Mouse (Mus musculus) cerebellum, adult 11-12 months (tissue): ENCODE measurements around the gene Aqp1.

Experiments used
- DNase-seq: peaks from one replicate; pipeline ENCODE4 v3.0.0; 2022

The Aqp1 gene

DNA sequence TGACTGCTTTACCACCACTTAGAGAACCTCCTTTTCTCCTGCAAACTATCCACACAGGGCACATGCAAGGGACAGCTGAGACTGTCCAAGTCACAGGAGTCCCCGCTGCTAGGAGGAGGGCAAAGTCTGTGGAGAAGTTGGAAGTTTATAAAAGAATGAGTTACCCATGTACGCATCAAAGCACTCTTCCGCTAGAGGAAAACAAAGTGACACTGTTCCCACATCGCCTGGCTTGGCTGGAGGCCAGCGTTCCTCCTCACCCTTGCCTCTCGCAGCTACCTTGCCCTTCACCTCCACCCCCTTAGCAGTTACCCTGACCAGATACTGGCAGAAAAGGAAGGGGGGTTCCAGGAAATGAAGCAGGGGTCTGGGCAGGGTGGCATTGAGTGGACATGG, 21.4 kb downstream of the Aqp1 start:
- no peak for DNase-seq

DNA sequence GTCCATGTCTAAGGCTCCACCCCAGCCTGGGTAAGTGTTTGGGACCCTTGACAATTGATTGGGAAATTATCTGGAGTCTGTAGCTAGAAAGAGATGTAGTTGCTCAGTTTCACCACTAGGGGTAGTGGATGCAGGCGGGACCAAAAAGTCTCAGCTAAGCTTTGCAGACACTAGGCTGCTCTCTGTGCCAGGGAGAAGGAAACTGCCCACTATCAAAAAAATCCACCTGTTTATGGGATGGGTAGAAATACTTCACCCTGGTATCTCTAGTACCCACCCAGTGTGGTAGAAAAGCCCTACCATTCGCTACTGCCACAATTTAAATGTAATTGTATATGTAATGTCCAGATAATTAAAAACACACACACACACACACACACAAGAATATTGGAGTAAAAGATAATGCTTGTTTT, 22.5 kb downstream of the Aqp1 start:
- no peak for DNase-seq

DNA sequence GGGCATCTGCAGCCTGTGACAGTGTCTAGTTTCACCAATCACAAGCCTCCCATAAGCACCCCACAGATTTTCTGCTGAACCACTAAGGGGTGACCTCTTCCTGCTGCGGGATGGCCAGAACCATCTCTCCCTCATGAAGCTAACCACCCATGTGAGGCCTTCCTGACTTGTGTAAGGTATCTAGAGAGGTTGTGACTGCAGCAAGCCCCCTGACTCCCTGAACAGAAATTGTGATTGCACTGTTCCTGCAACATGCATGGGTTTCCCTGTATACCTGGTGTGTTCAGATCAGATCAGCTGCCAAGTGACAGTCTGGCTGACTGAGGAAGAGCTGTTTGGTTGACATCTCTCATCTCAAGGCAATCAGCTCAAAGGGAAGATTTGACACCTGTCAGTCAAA, 26.4 kb downstream of the Aqp1 start:
- no peak for DNase-seq

DNA sequence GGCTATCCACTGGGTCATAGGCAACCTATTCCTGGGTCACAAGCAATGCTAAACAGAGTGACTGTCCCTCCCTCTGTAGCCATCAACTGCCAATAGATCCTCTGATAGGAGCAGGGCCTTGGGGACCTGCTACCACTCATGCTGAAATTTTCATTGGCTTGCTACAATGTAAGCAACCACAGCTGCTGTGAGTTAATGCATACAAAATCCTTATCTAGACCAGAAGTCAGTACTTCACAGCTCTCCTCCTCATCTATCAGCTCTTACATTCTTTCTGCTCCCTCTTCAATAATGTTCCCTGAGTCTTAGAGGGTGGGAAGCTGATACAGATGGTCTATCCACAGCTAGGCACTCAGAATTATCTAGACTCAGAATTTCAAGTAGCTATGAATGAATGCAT, 30.9 kb downstream of the Aqp1 start:
- DNase-seq: no peak

DNA sequence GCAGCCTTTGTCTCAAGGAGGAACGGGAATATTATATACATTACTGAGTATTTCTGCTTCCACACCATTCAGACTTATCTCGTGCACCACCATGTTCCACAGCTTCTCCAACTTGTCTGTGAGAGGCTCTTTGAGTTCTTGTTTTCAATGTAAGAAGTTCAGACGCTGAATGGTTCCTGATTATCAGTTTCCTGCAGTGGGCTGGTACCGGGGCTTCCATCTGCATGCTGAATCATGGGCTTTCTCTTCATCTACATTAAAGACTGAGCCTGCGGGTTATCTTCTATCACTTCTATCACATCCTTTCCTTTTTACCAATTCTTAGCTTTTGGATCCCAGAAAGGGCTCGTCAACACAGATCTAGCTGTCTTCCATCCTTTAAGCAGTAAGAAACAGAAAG, 34.6 kb downstream of the Aqp1 start:
- DNase-seq: no peak

DNA sequence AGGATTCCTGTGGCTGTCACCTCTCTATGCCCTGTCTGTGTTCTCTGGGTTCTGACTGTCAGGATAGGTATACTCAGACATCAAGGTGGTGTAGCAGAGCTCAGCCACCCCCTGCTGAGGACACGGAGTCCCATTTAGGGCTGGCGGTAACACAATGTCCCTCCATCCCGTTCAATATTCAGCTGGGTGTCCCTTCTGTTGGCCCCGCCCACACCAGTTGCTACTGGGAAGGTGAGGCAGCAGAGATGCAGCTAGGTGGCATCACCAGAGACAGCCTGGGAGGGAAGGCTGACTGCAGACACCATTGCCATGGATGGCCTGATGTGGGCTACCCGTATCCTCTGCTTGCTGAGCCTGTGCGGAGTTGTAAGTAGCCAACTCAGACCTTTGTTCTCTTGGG, 39.8 kb downstream of the Aqp1 start, which contains the start of gene Ghrhr:
Gene Ghrhr, plus strand, starts transcription at position 220 of the 400 bp plus-strand sequence.
- DNase-seq: no peak

DNA sequence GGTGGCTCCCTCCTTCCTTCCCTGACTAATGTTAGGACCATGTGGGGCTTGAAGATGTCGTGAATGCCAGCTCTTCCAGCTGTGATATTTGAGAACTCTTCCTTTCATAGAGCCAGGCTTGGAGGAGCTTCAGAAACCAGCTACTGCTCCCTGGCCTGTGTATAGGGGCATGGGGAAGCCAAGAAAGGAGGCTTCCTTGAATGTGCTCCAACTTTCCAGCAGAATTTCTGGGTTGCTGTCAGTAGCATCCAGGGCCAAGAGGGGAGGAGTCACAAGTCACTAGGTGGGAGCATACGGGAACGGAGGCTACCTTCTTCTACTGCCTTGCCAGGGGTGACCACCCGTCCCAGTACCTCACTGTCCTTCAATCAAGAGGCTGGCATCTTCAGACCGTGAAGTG, 40.3 kb downstream of the Aqp1 start:
- no peak for DNase-seq

DNA sequence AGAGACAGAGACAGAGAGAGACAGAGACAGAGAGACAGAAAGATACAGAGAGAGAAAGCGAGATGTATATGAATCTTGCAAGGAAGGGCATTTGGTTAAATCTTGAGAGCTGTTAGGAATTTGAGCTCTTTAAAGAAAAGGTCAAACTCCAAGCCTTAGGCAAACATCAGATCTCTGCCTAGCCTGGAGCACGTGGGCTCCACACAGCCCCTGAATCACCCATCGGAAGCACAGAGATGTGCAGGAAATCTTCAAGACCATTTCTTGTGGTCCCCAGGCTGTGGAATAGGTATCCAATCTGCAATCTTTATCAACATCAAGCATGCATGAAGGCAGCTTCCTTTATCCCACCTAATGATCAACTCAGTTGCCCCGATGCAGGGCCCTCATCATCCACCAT, 41.2 kb downstream of the Aqp1 start:
- no peak for DNase-seq

DNA sequence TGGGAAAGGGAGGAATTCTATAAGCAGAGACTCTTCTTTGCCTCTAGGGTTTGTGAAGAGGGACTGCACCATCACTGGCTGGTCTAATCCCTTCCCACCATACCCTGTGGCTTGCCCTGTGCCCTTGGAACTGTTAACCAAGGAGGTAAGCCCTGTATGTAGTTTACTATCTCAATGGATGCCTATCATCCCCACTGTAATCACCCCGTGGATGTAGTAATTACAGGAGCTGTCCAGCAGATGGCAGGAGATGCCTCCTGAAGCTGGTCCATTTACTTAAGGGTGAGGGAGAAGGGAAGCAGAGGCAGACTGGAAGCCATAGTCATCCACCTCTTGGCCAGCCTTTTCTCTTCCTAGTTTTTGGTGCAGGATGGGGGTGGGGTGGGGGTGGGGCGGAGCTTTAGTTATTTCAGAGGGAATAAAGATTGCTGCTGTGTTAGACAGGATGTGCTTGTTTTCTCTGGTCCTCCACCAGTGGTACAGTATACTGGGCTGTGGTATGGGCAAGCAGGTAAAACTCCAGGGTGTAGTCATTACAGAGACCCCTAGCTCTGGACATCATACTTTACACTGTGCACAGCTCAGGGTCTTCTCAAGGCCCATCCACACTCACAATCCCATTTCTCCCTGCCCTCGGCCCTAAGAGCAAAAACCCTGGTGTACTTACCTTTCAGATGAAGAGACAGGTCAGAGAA, 43.6 kb downstream of the Aqp1 start:
- DNase-seq: no peak

DNA sequence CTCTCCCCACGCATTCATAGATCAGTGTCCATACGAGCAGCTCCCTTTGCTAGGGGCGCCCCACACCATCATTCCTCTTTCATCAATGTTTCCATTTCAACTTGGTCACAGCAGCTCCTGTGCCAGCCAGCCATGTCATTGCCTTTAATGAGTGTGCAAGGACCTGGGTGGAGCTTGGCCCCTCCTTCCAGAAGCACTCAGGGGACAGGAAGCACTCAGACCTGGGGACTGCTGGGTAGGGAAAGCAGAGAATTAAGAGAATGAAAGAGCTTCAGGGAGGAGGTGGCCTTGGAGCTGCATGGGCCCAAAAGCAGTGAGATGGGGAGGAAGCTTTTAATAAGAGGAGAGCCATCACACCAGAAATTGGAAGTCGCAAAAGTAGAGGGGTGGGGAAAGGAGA, 45.7 kb downstream of the Aqp1 start:
- DNase-seq: no peak

DNA sequence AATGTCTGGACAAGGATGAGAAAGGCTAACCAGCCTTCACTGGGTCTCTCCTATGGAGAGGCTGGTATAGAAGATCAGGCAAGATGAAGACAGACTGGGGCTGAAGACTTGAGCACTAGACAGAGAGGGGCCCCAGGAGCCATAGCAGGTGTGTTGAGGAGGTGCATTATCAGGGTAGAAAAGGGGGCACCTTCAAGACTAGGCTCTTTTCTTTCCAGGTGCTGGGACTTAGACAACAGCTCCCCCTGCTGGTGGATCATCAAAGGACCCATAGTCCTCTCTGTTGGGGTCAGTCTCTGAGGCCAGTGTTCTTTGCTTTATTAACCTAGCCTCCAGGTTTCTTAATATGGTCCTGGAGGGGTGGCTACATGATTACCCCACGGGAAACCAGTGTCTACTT, 47.7 kb downstream of the Aqp1 start:
- DNase-seq: peak; percentile 39

DNA sequence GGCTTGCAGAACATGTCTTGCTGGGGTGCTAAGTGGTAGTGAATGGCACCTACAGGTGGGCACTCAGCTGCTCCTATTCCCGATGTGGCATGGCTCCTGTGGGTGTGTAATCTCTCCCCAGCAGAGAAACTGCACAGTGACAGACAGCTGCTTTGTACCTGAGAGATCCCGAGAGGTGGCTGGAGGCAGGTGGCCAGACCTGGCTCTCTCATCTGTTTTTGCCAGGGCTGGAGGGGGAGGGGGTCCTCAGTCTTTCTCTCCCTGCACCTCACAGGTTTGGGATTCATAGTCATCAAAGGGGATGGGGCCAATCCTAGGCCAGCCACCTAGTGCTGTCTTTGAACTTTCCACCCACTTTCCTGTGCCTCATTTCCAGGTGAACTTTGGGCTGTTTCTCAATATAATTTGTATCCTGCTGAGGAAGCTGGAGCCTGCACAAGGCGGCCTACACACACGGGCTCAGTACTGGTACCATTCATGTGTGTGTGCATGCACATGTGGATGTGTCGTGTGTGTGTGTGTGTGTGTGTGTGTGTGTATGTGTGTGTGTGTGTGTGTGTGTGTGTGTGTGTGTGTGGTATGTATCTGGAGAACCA, 48.2 kb downstream of the Aqp1 start:
- DNase-seq: no peak

DNA sequence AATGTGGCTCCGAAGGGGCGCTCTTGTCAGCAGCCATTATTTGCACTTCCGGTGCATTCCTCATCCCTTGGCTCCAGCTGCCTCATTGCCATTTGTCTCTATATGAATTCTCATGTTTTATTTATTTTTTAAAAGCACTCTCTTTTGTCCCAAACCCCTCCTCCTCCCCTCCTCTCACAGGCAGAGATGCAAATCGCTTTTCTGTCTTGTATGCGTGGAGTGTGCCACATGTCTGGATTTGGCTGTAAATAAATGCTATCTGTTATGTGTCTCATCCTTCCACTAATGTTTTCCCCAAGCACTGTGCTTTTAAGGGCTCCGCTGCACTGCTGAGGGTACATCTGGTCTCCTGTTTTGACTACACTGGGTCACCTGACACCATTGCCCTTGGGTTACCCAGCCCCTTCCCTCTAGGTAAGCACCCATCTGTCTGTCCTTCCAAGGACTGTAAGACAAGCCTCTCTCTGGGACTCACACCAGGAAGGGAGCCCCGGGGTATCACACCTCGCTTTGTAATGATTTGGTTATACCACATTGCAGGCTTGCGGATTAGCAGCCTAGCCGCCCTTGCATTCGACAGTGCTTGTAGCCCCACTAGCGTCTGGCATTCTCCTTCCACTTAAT, 52.4 kb downstream of the Aqp1 start:
- no peak for DNase-seq

DNA sequence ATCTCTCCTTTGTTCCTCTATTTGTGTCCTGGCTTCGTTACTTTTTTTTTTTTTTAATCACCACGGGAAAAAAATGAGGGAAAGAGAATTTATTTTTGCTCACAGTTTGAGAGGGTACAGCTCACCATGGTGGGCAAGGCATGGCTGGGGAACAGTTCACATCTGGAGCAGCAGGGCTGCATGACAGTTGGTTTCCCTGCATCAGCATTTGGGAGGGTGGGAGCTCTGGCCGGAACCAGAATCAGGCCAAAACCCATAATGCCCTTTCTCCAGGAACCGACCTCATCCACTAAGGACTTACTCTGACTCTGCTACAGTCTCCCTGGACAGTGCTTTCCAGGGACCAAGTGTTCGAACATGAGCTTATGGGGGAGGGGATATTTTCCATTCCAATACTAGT, 53.1 kb downstream of the Aqp1 start:
- no peak for DNase-seq

DNA sequence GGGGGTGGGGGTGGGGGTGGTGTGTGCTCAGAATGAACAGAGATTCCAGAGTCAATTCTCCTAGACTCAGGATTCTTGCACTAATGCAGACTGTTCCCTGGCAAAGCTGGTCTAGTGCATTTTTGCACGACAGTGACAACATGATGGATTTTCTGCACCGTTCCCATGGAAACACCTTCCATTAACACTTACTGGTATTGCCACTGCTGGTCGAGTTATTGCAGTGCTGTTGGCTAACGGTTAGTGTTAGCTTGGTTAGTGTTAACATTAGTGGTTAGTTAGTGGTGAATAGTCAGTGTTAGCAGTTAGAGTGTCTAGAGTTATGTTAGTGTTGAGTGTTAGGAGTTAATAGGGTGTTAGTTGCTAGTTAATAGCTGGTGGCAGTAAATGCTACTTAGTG, 55.6 kb downstream of the Aqp1 start:
- no peak for DNase-seq

DNA sequence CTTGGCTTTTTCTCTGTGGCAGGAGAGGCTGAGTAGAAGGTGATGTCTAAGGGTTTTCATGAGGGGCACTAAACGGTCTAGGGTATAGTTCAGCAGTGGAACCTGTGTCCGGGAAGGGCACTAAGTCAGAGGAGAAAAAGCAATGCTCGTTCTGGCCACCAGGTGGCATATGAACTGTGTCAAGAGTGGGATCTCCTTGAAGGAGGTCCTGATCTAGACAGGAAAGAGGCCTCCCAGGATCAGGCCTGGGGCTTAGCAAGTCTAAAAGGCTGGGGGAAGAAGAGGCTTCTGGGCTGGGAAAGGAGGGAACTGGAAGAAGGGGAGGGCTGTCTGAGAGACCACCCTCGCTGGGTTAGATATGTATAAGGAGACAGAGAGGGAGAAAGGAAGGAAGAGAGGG, 56.2 kb downstream of the Aqp1 start:
- DNase-seq: peak; percentile 67

DNA sequence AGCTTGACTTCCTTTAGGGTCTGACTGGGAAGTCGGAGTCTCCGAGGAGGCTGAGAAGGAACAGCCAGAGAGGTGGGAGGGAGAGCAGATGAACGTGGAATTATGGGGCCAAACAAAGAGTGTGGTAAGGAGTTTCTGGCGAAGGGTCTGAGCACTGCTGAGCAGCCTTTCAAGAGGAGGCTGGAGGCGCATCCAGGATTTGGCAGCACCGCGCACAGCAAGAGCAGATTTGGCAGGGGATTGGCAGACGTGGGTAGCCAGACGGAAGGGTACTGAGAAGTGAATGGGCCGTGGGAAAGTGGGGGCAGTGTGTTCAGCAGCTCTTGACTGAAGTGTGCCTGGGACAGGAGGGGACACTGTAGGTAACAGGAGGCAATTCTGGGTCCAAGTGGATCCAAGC, 58.6 kb downstream of the Aqp1 start:
- peak; percentile 91 for DNase-seq

DNA sequence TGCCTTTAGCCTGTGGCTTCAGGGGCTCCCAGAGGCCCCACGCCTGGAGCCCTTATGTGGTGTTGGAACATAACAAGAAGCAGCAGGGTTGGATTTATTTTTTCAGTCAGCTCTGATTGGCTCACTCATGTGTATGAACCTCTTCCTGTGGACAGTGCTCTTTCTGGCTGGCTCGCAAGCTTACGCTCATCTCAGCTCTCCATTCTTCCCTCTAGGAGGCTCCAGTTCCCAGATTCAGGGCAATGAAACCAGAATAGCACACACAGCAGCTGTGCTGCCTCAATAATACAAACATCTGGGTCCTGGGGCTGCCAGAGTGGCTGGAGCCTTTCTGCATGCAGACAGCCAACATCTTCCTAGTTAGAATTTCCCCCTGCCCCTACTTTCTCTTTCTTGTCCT, 59.9 kb downstream of the Aqp1 start:
- peak; percentile 66 for DNase-seq

DNA sequence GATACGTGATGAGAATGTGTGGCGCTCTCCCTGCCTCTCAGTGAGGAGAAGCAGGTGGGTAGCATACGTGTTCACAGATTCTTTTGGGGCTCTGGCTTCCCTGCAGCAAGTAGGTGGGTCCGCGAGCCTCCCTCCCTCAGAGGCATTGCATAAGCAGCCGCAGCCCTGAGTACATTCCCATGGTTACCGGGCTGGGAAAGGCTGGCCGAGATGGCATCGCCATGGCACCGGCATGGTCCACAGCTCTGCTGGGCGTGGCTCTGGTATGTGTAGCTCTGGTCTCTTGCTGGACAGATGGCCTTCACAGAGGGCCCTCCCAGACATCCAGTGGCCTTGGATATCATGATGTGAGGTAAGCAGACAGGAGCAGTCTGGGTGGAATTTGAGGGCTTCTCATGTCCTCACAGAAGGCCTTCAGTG, 60.4 kb downstream of the Aqp1 start:
- DNase-seq: peak; percentile 86
